16 mouse cellular contexts compared by ENCODE assay signal in genomic region chr7:135722011-135722838, GRCm38 (mm10). TPM values are rescaled to one million over a fixed set of nuclear protein-coding genes. Genes with fewer than 3 reads are reported as not detected.
DNase-seq lines count a peak whose midpoint lies in the region; ATAC-seq and TF ChIP-seq lines count a peak whose summit lies in the region.
"Had no signal": no experiment of that assay in that cellular context is flagged by ENCODE, and none has a peak within 500 bp of the region (broad histone marks: within the 10 kb centered on the region; RNA-seq: fewer than 3 reads in every experiment).

No protein-coding gene starts in this region.

- no peak for TF ChIP-seq CTCF in liver, embryonic 14.5 days (IDR thresholded peaks at IDR 0.05; ENCODE audit: low read depth)
- TF ChIP-seq CTCF in kidney, adult 2 months (conservative IDR thresholded peaks at IDR 0.05; ENCODE audit: insufficient read depth, insufficient read length, low read depth, low read length), result no peak

- H3K9ac ChIP-seq in midbrain, embryonic 11.5 days (ENCODE audit: low read length), result no peak overlapping the region
- H3K9ac ChIP-seq in midbrain, embryonic 13.5 days (replicated peaks), result no peak overlapping the region
- peak overlapping the region; percentile 83 for H3K9ac ChIP-seq in liver, embryonic 14.5 days (replicated peaks)
- H3K9ac ChIP-seq: embryonic facial prominence, embryonic 15.5 days; neural tube, embryonic 13.5 days had no signal

- H3K4me2 ChIP-seq in midbrain, embryonic 11.5 days, result no peak overlapping the region
- no peak overlapping the region for H3K4me2 ChIP-seq in midbrain, embryonic 13.5 days (replicated peaks)
- H3K4me2 ChIP-seq in liver, embryonic 14.5 days (ENCODE audit: low read depth), result peak overlapping the region; percentile 75
- H3K4me2 ChIP-seq: embryonic facial prominence, embryonic 15.5 days; neural tube, embryonic 13.5 days had no signal

- H3K27me3 ChIP-seq in midbrain, embryonic 11.5 days (ENCODE audit: control insufficient read depth, insufficient read depth, low read length), result no peaks in the 10 kb centered on the region
- H3K27me3 ChIP-seq in midbrain, embryonic 13.5 days, result 0 out of 2 replicates have a peak, but pooled peaks cover 4% of the 10 kb centered on the region
- H3K27me3 ChIP-seq in embryonic facial prominence, embryonic 10.5 days (replicated peaks; ENCODE audit: low read depth, poor library complexity, severe bottlenecking), result no peaks in the 10 kb centered on the region
- H3K27me3 ChIP-seq in liver, embryonic 14.5 days (ENCODE audit: control insufficient read depth, insufficient read depth, low read length), result no peaks in the 10 kb centered on the region
- H3K27me3 ChIP-seq in kidney, adult 2 months (replicated peaks; ENCODE audit: control insufficient read depth, insufficient read depth, low read length), result no peaks in the 10 kb centered on the region
- H3K27me3 ChIP-seq: embryonic facial prominence, embryonic 15.5 days; neural tube, embryonic 13.5 days had no signal

- 94% methylated on average over 6 of the region's 6 CpGs for WGBS in midbrain, embryonic 11.5 days
- 84% methylated on average over 6 of the region's 6 CpGs for WGBS in midbrain, embryonic 13.5 days
- 89% methylated on average over 6 of the region's 6 CpGs for WGBS in embryonic facial prominence, embryonic 10.5 days
- 39% methylated on average over 6 of the region's 6 CpGs for WGBS in liver, embryonic 14.5 days (ENCODE audit: insufficient replicate concordance)
- WGBS in kidney, adult 2 months, result 87% methylated on average over 6 of the region's 6 CpGs

- DNase-seq in gastrocnemius, postnatal 10 days, result peak; percentile 28
- DNase-seq in gastrocnemius, postnatal 25 days, result no peak
- peak; percentile 54 for DNase-seq in midbrain, embryonic 11.5 days (ENCODE audit: low spot score, missing footprints)
- DNase-seq in embryonic facial prominence, embryonic 10.5 days (ENCODE audit: low spot score), result no peak
- DNase-seq in liver, embryonic 14.5 days (ENCODE audit: low read depth in 3 of 3, low spot score in 3 of 3), result no peak
- DNase-seq in kidney, adult 2 months, result no peak
- no peak for DNase-seq in thymus, postnatal 25 days
- DNase-seq: kidney, postnatal 4 days; lung, adult 2 months; midbrain, embryonic 14.5 days; right cerebral cortex, postnatal 25 days had no signal

- H3K27ac ChIP-seq in midbrain, embryonic 11.5 days (ENCODE audit: low read depth, low read length), result no peak overlapping the region
- H3K27ac ChIP-seq in midbrain, embryonic 13.5 days, result no peak overlapping the region
- peak overlapping the region; percentile 45; the same call in 1 of the 2 replicates for H3K27ac ChIP-seq in embryonic facial prominence, embryonic 10.5 days (replicated peaks)
- H3K27ac ChIP-seq in liver, embryonic 14.5 days, result peak overlapping the region; percentile 99
- no peak overlapping the region for H3K27ac ChIP-seq in kidney, adult 2 months (ENCODE audit: insufficient read depth, low read depth, low read length)
- H3K27ac ChIP-seq: embryonic facial prominence, embryonic 15.5 days; neural tube, embryonic 13.5 days had no signal

- no peak for TF ChIP-seq EP300 in liver, embryonic 14.5 days (IDR thresholded peaks at IDR 0.05; ENCODE audit: low read depth)

- ATAC-seq in midbrain, embryonic 11.5 days (ENCODE audit: low FRiP score), result no peak
- no peak for ATAC-seq in midbrain, embryonic 13.5 days
- ATAC-seq in liver, embryonic 14.5 days (ENCODE audit: insufficient read depth), result peak; percentile 57
- ATAC-seq: activated CD4-positive, CD25-positive, alpha-beta regulatory T cell, adult 4 months had no signal

- H3K9me3 ChIP-seq in midbrain, embryonic 11.5 days (ENCODE audit: control insufficient read depth, low read length), result no peaks in the 10 kb centered on the region
- no peaks in the 10 kb centered on the region for H3K9me3 ChIP-seq in midbrain, embryonic 13.5 days
- H3K9me3 ChIP-seq in embryonic facial prominence, embryonic 10.5 days, result no peaks in the 10 kb centered on the region
- H3K9me3 ChIP-seq in liver, embryonic 14.5 days (ENCODE audit: control insufficient read depth, low read length), result no peaks in the 10 kb centered on the region
- H3K9me3 ChIP-seq: embryonic facial prominence, embryonic 15.5 days; G1E; neural tube, embryonic 13.5 days had no signal

- no peak overlapping the region for H3K4me3 ChIP-seq in midbrain, embryonic 11.5 days (ENCODE audit: low read depth, low read length)
- no peak overlapping the region for H3K4me3 ChIP-seq in midbrain, embryonic 13.5 days (replicated peaks)
- H3K4me3 ChIP-seq in embryonic facial prominence, embryonic 10.5 days, result no peak overlapping the region
- peak overlapping the region; percentile 58 to 77 for H3K4me3 ChIP-seq in liver, embryonic 14.5 days (ENCODE audit: insufficient read depth in 1 of 2, low read depth in 2 of 2, low read length in 2 of 2)
- no peak overlapping the region for H3K4me3 ChIP-seq in kidney, adult 2 months (ENCODE audit: insufficient read depth, low read depth, low read length)
- H3K4me3 ChIP-seq: embryonic facial prominence, embryonic 15.5 days; neural tube, embryonic 13.5 days had no signal

- TF ChIP-seq POLR2A in kidney, adult 2 months (IDR thresholded peaks at IDR 0.05; ENCODE audit: low read depth, low read length), result no peak

- H3K36me3 ChIP-seq in midbrain, embryonic 11.5 days (ENCODE audit: control insufficient read depth, insufficient read depth, low read length), result no peaks in the 10 kb centered on the region
- no peaks in the 10 kb centered on the region for H3K36me3 ChIP-seq in midbrain, embryonic 13.5 days
- H3K36me3 ChIP-seq in embryonic facial prominence, embryonic 10.5 days (replicated peaks), result no peaks in the 10 kb centered on the region
- H3K36me3 ChIP-seq in liver, embryonic 14.5 days (replicated peaks; ENCODE audit: control insufficient read depth, insufficient read depth, low read depth), result no peaks in the 10 kb centered on the region
- no peaks in the 10 kb centered on the region for H3K36me3 ChIP-seq in kidney, adult 2 months (ENCODE audit: control insufficient read depth, insufficient read depth, low read length)
- H3K36me3 ChIP-seq: embryonic facial prominence, embryonic 15.5 days; G1E; neural tube, embryonic 13.5 days had no signal

- no peaks in the 10 kb centered on the region for H3K4me1 ChIP-seq in midbrain, embryonic 11.5 days (ENCODE audit: control insufficient read depth, insufficient read depth, low read length)
- H3K4me1 ChIP-seq in midbrain, embryonic 13.5 days (replicated peaks), result no peaks in the 10 kb centered on the region
- H3K4me1 ChIP-seq in embryonic facial prominence, embryonic 10.5 days, result no peaks in the 10 kb centered on the region
- peaks cover 34 to 41% of the 10 kb centered on the region in 2 experiments for H3K4me1 ChIP-seq in liver, embryonic 14.5 days (replicated peaks; ENCODE audit: control insufficient read depth in 2 of 2, insufficient read depth in 2 of 2, low read length in 1 of 2)
- H3K4me1 ChIP-seq in kidney, adult 2 months (ENCODE audit: control insufficient read depth, insufficient read depth, low read length), result peaks cover 4% of the 10 kb centered on the region; the same call in 1 of the 2 replicates
- H3K4me1 ChIP-seq: neural tube, embryonic 13.5 days had no signal

RNA-seq across cellular contexts. Expression of gene Mki67, which starts 6.1 kb away (rescaled TPM):
- total RNA-seq in gastrocnemius, postnatal 10 days (2021), result 10 to 100 TPM; 28.0 to 37.0 TPM
- 1 to 10 TPM; 1.6 to 2.5 TPM for total RNA-seq in gastrocnemius, postnatal 25 days (2021)
- 62.2 and 64.4 TPM in 2 replicates for polyA plus RNA-seq in midbrain, embryonic 11.5 days (2014; fragmentation: Nextera tagmentation; extraction: Ambion mirVana)
- polyA plus RNA-seq in midbrain, embryonic 13.5 days (2015; fragmentation: Nextera tagmentation; extraction: Ambion mirVana), result 17.7 and 18.8 TPM in 2 replicates
- polyA plus RNA-seq in embryonic facial prominence, embryonic 10.5 days (2016; fragmentation: Nextera tagmentation; extraction: Ambion mirVana), result 45.7 and 46.9 TPM in 2 replicates
- 48.0 and 97.2 TPM in 2 replicates for polyA plus RNA-seq in liver, embryonic 14.5 days (2012; rRNA removed)
- polyA plus RNA-seq in liver, embryonic 14.5 days (2014; fragmentation: Nextera tagmentation; extraction: Ambion mirVana), result 118 and 129 TPM in 2 replicates
- polyA plus RNA-seq in kidney, adult 2 months (2012; rRNA removed), result 0.18 and 0.28 TPM in 2 replicates

Comparison
In these comparisons a context has a peak if more than half of its experiments do, and no peak if none do; other contexts are left out.
1. DNase-seq: peak in gastrocnemius, postnatal 10 days (single experiment) and midbrain, embryonic 11.5 days (single experiment); none in gastrocnemius, postnatal 25 days (single experiment), embryonic facial prominence, embryonic 10.5 days (single experiment), liver, embryonic 14.5 days (0 of 3), kidney, adult 2 months (single experiment) and thymus, postnatal 25 days (single experiment).
2. H3K27ac ChIP-seq: peak in embryonic facial prominence, embryonic 10.5 days (single experiment) and liver, embryonic 14.5 days (single experiment); none in midbrain, embryonic 11.5 days (single experiment), midbrain, embryonic 13.5 days (single experiment) and kidney, adult 2 months (single experiment).
3. H3K4me3 ChIP-seq: peak in liver, embryonic 14.5 days (2 of 2); none in midbrain, embryonic 11.5 days (single experiment), midbrain, embryonic 13.5 days (single experiment), embryonic facial prominence, embryonic 10.5 days (single experiment) and kidney, adult 2 months (single experiment).
4. RNA of gene Mki67, which starts 6.1 kb away (polyA plus RNA-seq): 48.0 to 129 TPM in liver, embryonic 14.5 days, 62.2 to 64.4 TPM in midbrain, embryonic 11.5 days, 45.7 to 46.9 TPM in embryonic facial prominence, embryonic 10.5 days and 17.7 to 18.8 TPM in midbrain, embryonic 13.5 days; 0.18 to 0.28 TPM in kidney, adult 2 months; every median in the first group is over 10 times any median in the second.